Mouse (Mus musculus) lung, embryonic 14.5 days (tissue): ENCODE measurements around the gene Synpo2. TPM values are rescaled to one million over a fixed set of nuclear protein-coding genes. Genes with fewer than 3 reads are reported as not detected.
A peak's percentile ranks its signal among the peaks of the same experiment; 100 is the strongest.

Source experiments
- ATAC-seq: fragments of 200-750 bp; cut with Nextera tagmentation; 2 replicates; pipeline ENCODE4 v1.8.0; 2017; ENCODE audit warnings: mild to moderate bottlenecking, moderate TSS enrichment, moderate library complexity; ENCODE audit not compliant: insufficient read depth
- DNase-seq: peaks from one replicate; pipeline ENCODE4 v3.0.0-alpha.2; 2015
- H3K27ac ChIP-seq: fragments of 300-500 bp; sonication (generic); 2 replicates; pipeline ENCODE4 v1.5.1; 2014; ENCODE audit warnings: low read depth, mild to moderate bottlenecking, moderate library complexity
- H3K27me3 ChIP-seq: fragments of 300-500 bp; sonication (generic); 2 replicates; pipeline ENCODE4 v1.6.1; 2014; ENCODE audit warnings: low read length, control low read depth; ENCODE audit not compliant: insufficient read depth
- H3K36me3 ChIP-seq: fragments of 300-500 bp; sonication (generic); 2 replicates; pipeline ENCODE4 v1.6.1; 2014; ENCODE audit warnings: control low read depth; ENCODE audit not compliant: insufficient read depth
- H3K4me1 ChIP-seq: fragments of 300-500 bp; sonication (generic); 2 replicates; pipeline ENCODE4 v1.6.1; 2014; ENCODE audit warnings: antibody characterized with exemption, control low read depth; ENCODE audit not compliant: insufficient read depth
- H3K4me2 ChIP-seq: fragments of 300-500 bp; sonication (generic); 2 replicates; pipeline ENCODE4 v1.6.1; 2014; ENCODE audit warnings: mild to moderate bottlenecking
- H3K4me3 ChIP-seq: fragments of 300-500 bp; sonication (generic); 2 replicates; pipeline ENCODE4 v1.5.1; 2014; ENCODE audit warnings: low read depth, low read length
- H3K9ac ChIP-seq: fragments of 300-500 bp; sonication (generic); 2 replicates; pipeline ENCODE4 v1.6.1; 2014
- H3K9me3 ChIP-seq: fragments of 300-500 bp; sonication (generic); 2 replicates; pipeline ENCODE4 v1.6.1; 2016; ENCODE audit warnings: low read depth, low read length, control low read depth
- CTCF ChIP-seq: IDR thresholded peaks from 2 replicates; pipeline ENCODE4 v1.5.1; 2016; ENCODE audit warnings: antibody characterized with exemption, low read depth
- WGBS: fragments of 180-500 bp; shearing (Covaris S2); extraction: QIAGEN DNeasy Blood & Tissue Kit; methylation state at CpG from one replicate; pipeline ENCODE4 v1.1.7; 2014; 5-methylcytosine and 5-hydroxymethylcytosine counted together
- polyA plus RNA-seq: library from polyadenylated mRNA; unstranded; fragments of >200 nt; fragmentation: Nextera tagmentation; extraction: Ambion mirVana; gene quantifications from 2 replicates; pipeline ENCODE4 v1.2.1, GENCODE M21; 2014

The Synpo2 gene
- polyA plus RNA-seq, 1 experiment from 2014 or later, result 13.2 TPM

GRCm38 (mm10) chr3:123153337-123153736, 82.6 kb downstream of the Synpo2 start:
- TF ChIP-seq CTCF, result no peak
- Histone ChIP-seq H3K4me3 (no peak overlapping the region), H3K9ac (no peak overlapping the region), H3K4me2 (no peak overlapping the region), H3K9me3 (no peaks in the 10 kb centered on the region), H3K27me3 (no peaks in the 10 kb centered on the region), H3K4me1 (0 out of 2 replicates have a peak, but pooled peaks cover 4% of the 10 kb centered on the region), H3K36me3 (no peaks in the 10 kb centered on the region), H3K27ac (no peak overlapping the region)
- no peak for ATAC-seq
- DNase-seq, result no peak
- WGBS, result 79% methylated on average over 8 of the region's 8 CpGs

GRCm38 (mm10) chr3:123152911-123153310, 83.0 kb downstream of the Synpo2 start:
- H3K4me2 ChIP-seq, result no peak overlapping the region
- no peak overlapping the region for H3K9ac ChIP-seq
- H3K36me3 ChIP-seq, result no peaks in the 10 kb centered on the region
- no peak for DNase-seq
- no peak overlapping the region for H3K27ac ChIP-seq
- no peaks in the 10 kb centered on the region for H3K9me3 ChIP-seq
- WGBS, result 69% methylated on average over 5 of the region's 5 CpGs
- no peaks in the 10 kb centered on the region for H3K27me3 ChIP-seq
- H3K4me3 ChIP-seq, result no peak overlapping the region
- 0 out of 2 replicates have a peak, but pooled peaks cover 4% of the 10 kb centered on the region for H3K4me1 ChIP-seq
- no peak for ATAC-seq
- TF ChIP-seq CTCF, result no peak

GRCm38 (mm10) chr3:123150523-123151135, 85.3 kb downstream of the Synpo2 start:
- Histone ChIP-seq H3K4me2 (no peak overlapping the region), H3K4me3 (no peak overlapping the region), H3K4me1 (0 out of 2 replicates have a peak, but pooled peaks cover 4% of the 10 kb centered on the region), H3K27ac (no peak overlapping the region), H3K27me3 (no peaks in the 10 kb centered on the region), H3K36me3 (no peaks in the 10 kb centered on the region), H3K9ac (no peak overlapping the region), H3K9me3 (no peaks in the 10 kb centered on the region)
- no peak for TF ChIP-seq CTCF
- 47% methylated on average over 8 of the region's 8 CpGs for WGBS
- ATAC-seq, result no peak
- DNase-seq, result no peak

GRCm38 (mm10) chr3:123149380-123150162, 86.4 kb downstream of the Synpo2 start:
- H3K27me3 ChIP-seq, result no peaks in the 10 kb centered on the region
- H3K9ac ChIP-seq, result no peak overlapping the region
- no peak for TF ChIP-seq CTCF
- no peaks in the 10 kb centered on the region for H3K36me3 ChIP-seq
- H3K4me2 ChIP-seq, result no peak overlapping the region
- 0 out of 2 replicates have a peak, but pooled peaks cover 4% of the 10 kb centered on the region for H3K4me1 ChIP-seq
- ATAC-seq (no peak), DNase-seq (peak; percentile 47)
- H3K9me3 ChIP-seq, result no peaks in the 10 kb centered on the region
- H3K27ac ChIP-seq, result peak overlapping the region; percentile 58; the same call in 1 of the 2 replicates
- WGBS, result 51% methylated on average over 10 of the region's 10 CpGs
- no peak overlapping the region for H3K4me3 ChIP-seq

- no peak overlapping the region for H3K4me3 ChIP-seq
- no peak for TF ChIP-seq CTCF
- H3K36me3 ChIP-seq, result no peaks in the 10 kb centered on the region
- no peak overlapping the region for H3K4me2 ChIP-seq
- ATAC-seq (no peak), DNase-seq (no peak)
- 0 out of 2 replicates have a peak, but pooled peaks cover 4% of the 10 kb centered on the region for H3K4me1 ChIP-seq
- H3K27ac ChIP-seq, result no peak overlapping the region
- no peaks in the 10 kb centered on the region for H3K27me3 ChIP-seq
- WGBS, result 75% methylated on average over 3 of the region's 3 CpGs
- no peak overlapping the region for H3K9ac ChIP-seq
- H3K9me3 ChIP-seq, result no peaks in the 10 kb centered on the region
Measured at GRCm38 (mm10) chr3:123148641-123149040, 87.3 kb downstream of the Synpo2 start.

GRCm38 (mm10) chr3:123146557-123146956, 89.4 kb downstream of the Synpo2 start:
- ATAC-seq (peak; percentile 68), DNase-seq (peak; percentile 32)
- Histone ChIP-seq H3K27ac (no peak overlapping the region), H3K9me3 (no peaks in the 10 kb centered on the region), H3K4me2 (no peak overlapping the region), H3K4me3 (no peak overlapping the region), H3K27me3 (no peaks in the 10 kb centered on the region), H3K9ac (no peak overlapping the region), H3K4me1 (0 out of 2 replicates have a peak, but pooled peaks cover 4% of the 10 kb centered on the region), H3K36me3 (no peaks in the 10 kb centered on the region)
- WGBS, result 23% methylated on average over 8 of the region's 8 CpGs
- no peak for TF ChIP-seq CTCF

- no peak for TF ChIP-seq CTCF
- Histone ChIP-seq H3K36me3 (no peaks in the 10 kb centered on the region), H3K9ac (no peak overlapping the region), H3K4me1 (0 out of 2 replicates have a peak, but pooled peaks cover 4% of the 10 kb centered on the region), H3K27me3 (no peaks in the 10 kb centered on the region), H3K9me3 (no peaks in the 10 kb centered on the region), H3K27ac (no peak overlapping the region), H3K4me3 (no peak overlapping the region), H3K4me2 (no peak overlapping the region)
- WGBS, result 77% methylated on average over 4 of the region's 4 CpGs
- DNase-seq (no peak), ATAC-seq (no peak)
Measured at GRCm38 (mm10) chr3:123145942-123146341, 90.0 kb downstream of the Synpo2 start.
